Mouse (Mus musculus) lung, embryonic 15.5 days (tissue): ENCODE measurements at regions not wholly inside any gene's neighbourhood (a gene's known extent, or its start where the extent isn't known, plus 50 kb on each side); places are given as distances from the start of the nearest gene placed in this dataset.

Experiments used
- ATAC-seq: fragments of 200-750 bp; cut with Nextera tagmentation; 2 replicates; pipeline ENCODE4 v1.8.0; 2017; ENCODE audit warnings: moderate number of reproducible peaks, borderline replicate concordance; ENCODE audit not compliant: low FRiP score, low TSS enrichment; ENCODE audit errors: extremely low read depth
- H3K27ac ChIP-seq: fragments of 300-500 bp; sonication (generic); 2 replicates; pipeline ENCODE4 v1.5.1; 2015; ENCODE audit warnings: moderate library complexity, mild to moderate bottlenecking, inconsistent platforms
- H3K27me3 ChIP-seq: fragments of 300-500 bp; sonication (generic); 2 replicates; pipeline ENCODE4 v1.6.1; 2015; ENCODE audit warnings: inconsistent platforms
- H3K36me3 ChIP-seq: fragments of 300-500 bp; sonication (generic); 2 replicates; pipeline ENCODE4 v1.6.1; 2015; ENCODE audit warnings: inconsistent platforms
- H3K4me1 ChIP-seq: fragments of 300-500 bp; sonication (generic); 2 replicates; pipeline ENCODE4 v1.6.1; 2015; ENCODE audit warnings: inconsistent platforms
- H3K4me2 ChIP-seq: fragments of 300-500 bp; sonication (generic); 2 replicates; pipeline ENCODE4 v1.6.1; 2015; ENCODE audit warnings: inconsistent platforms, mild to moderate bottlenecking, moderate library complexity
- H3K4me3 ChIP-seq: fragments of 300-500 bp; sonication (generic); 2 replicates; pipeline ENCODE4 v1.5.1; 2015; ENCODE audit warnings: mild to moderate bottlenecking, inconsistent platforms
- H3K9ac ChIP-seq: fragments of 300-500 bp; sonication (generic); 2 replicates; pipeline ENCODE4 v1.6.1; 2015; ENCODE audit warnings: inconsistent platforms
- H3K9me3 ChIP-seq: fragments of 300-500 bp; sonication (generic); 2 replicates; pipeline ENCODE4 v1.6.1; 2016; ENCODE audit warnings: inconsistent platforms
- WGBS: fragments of 180-500 bp; shearing (Covaris S2); methylation state at CpG from one replicate; pipeline ENCODE4 v1.1.7; 2015; 5-methylcytosine and 5-hydroxymethylcytosine counted together

- no peaks in the 10 kb centered on the region for H3K36me3 ChIP-seq
- H3K27me3 ChIP-seq = no peaks in the 10 kb centered on the region
- WGBS = 58% methylated on average over 6 of the region's 6 CpGs
- no peak overlapping the region for H3K4me2 ChIP-seq
- H3K9me3 ChIP-seq = no peaks in the 10 kb centered on the region
- no peak overlapping the region for H3K9ac ChIP-seq
- H3K27ac ChIP-seq = no peak overlapping the region
- no peak for ATAC-seq
- H3K4me3 ChIP-seq = no peak overlapping the region
- no peaks in the 10 kb centered on the region for H3K4me1 ChIP-seq
Observed at GRCm38 (mm10) chr14:14599990-14600389, 102.1 kb upstream of the Slc4a7 start.

- no peak for ATAC-seq
- H3K9me3 ChIP-seq = no peaks in the 10 kb centered on the region
- H3K4me3 ChIP-seq = no peak overlapping the region
- no peaks in the 10 kb centered on the region for H3K36me3 ChIP-seq
- H3K27me3 ChIP-seq = no peaks in the 10 kb centered on the region
- no peaks in the 10 kb centered on the region for H3K4me1 ChIP-seq
- H3K27ac ChIP-seq = no peak overlapping the region
- no peak overlapping the region for H3K9ac ChIP-seq
- 38% methylated on average over 1 of the region's 1 CpGs for WGBS
- H3K4me2 ChIP-seq = no peak overlapping the region
Observed at GRCm38 (mm10) chr14:14603439-14603838, 98.6 kb upstream of the Slc4a7 start.

- H3K4me2 ChIP-seq = no peak overlapping the region
- H3K27ac ChIP-seq = no peak overlapping the region
- H3K9me3 ChIP-seq = no peaks in the 10 kb centered on the region
- no peak overlapping the region for H3K4me3 ChIP-seq
- no peaks in the 10 kb centered on the region for H3K27me3 ChIP-seq
- WGBS = 84% methylated on average over 3 of the region's 3 CpGs
- no peak for ATAC-seq
- H3K36me3 ChIP-seq = no peaks in the 10 kb centered on the region
- no peak overlapping the region for H3K9ac ChIP-seq
- no peaks in the 10 kb centered on the region for H3K4me1 ChIP-seq
Observed at GRCm38 (mm10) chr14:14607074-14607473, 95.0 kb upstream of the Slc4a7 start.

GRCm38 (mm10) chr14:14612245-14612644 lies 89.8 kb upstream of the Slc4a7 start:
- Histone ChIP-seq H3K27ac (no peak overlapping the region), H3K4me1 (no peaks in the 10 kb centered on the region), H3K36me3 (no peaks in the 10 kb centered on the region), H3K4me3 (no peak overlapping the region), H3K9ac (no peak overlapping the region), H3K27me3 (no peaks in the 10 kb centered on the region), H3K4me2 (no peak overlapping the region), H3K9me3 (no peaks in the 10 kb centered on the region)
- WGBS = 61% methylated on average over 3 of the region's 3 CpGs
- ATAC-seq = no peak

- Histone ChIP-seq H3K36me3 (no peaks in the 10 kb centered on the region), H3K4me2 (no peak overlapping the region), H3K4me3 (no peak overlapping the region), H3K27me3 (no peaks in the 10 kb centered on the region), H3K27ac (no peak overlapping the region), H3K9me3 (no peaks in the 10 kb centered on the region), H3K4me1 (no peaks in the 10 kb centered on the region), H3K9ac (no peak overlapping the region)
- no peak for ATAC-seq
- 83% methylated on average over 5 of the region's 5 CpGs for WGBS
Observed at GRCm38 (mm10) chr14:14620316-14620715, 81.8 kb upstream of the Slc4a7 start.

- Histone ChIP-seq H3K27ac (no peak overlapping the region), H3K4me1 (0 out of 2 replicates have a peak, but pooled peaks cover 7% of the 10 kb centered on the region), H3K9ac (no peak overlapping the region), H3K27me3 (no peaks in the 10 kb centered on the region), H3K4me2 (no peak overlapping the region), H3K9me3 (no peaks in the 10 kb centered on the region), H3K4me3 (no peak overlapping the region), H3K36me3 (no peaks in the 10 kb centered on the region)
- ATAC-seq = no peak
- 66% methylated on average over 1 of the region's 1 CpGs for WGBS
Observed at GRCm38 (mm10) chr14:14628673-14629072, 73.4 kb upstream of the Slc4a7 start.

- Histone ChIP-seq H3K9me3 (no peaks in the 10 kb centered on the region), H3K4me1 (0 out of 2 replicates have a peak, but pooled peaks cover 7% of the 10 kb centered on the region), H3K27me3 (no peaks in the 10 kb centered on the region), H3K27ac (no peak overlapping the region), H3K36me3 (no peaks in the 10 kb centered on the region), H3K4me2 (no peak overlapping the region), H3K9ac (no peak overlapping the region), H3K4me3 (no peak overlapping the region)
- no peak for ATAC-seq
- WGBS = 53% methylated on average over 6 of the region's 6 CpGs
Observed at GRCm38 (mm10) chr14:14631750-14632149, 70.3 kb upstream of the Slc4a7 start.

GRCm38 (mm10) chr14:14632471-14632870 lies 69.6 kb upstream of the Slc4a7 start:
- Histone ChIP-seq H3K9ac (no peak overlapping the region), H3K27ac (no peak overlapping the region)
- ATAC-seq = no peak

GRCm38 (mm10) chr14:14632951-14633931 lies 68.8 kb upstream of the Slc4a7 start:
- H3K27me3 ChIP-seq = no peaks in the 10 kb centered on the region
- H3K36me3 ChIP-seq = no peaks in the 10 kb centered on the region
- H3K4me1 ChIP-seq = 0 out of 2 replicates have a peak, but pooled peaks cover 7% of the 10 kb centered on the region
- H3K4me2 ChIP-seq = peak overlapping the region; percentile 52
- H3K27ac ChIP-seq = peak overlapping the region; percentile 5; the same call in 1 of the 2 replicates
- ATAC-seq = peak; percentile 55; the same call in 1 of the 2 replicates
- peak overlapping the region; percentile 3; the same call in 1 of the 2 replicates for H3K9ac ChIP-seq
- H3K9me3 ChIP-seq = no peaks in the 10 kb centered on the region
- H3K4me3 ChIP-seq = peak overlapping the region; percentile 28
- whole genome bisulfite sequencing = 3% methylated on average over 22 of the region's 22 CpGs

More at GRCm38 (mm10) chr14:14632471-14632870, 69.6 kb upstream of the Slc4a7 start:
- WGBS = under 1% methylated on average over 15 of the region's 15 CpGs
- H3K4me3 ChIP-seq = peak overlapping the region; percentile 28
- no peaks in the 10 kb centered on the region for H3K36me3 ChIP-seq
- no peaks in the 10 kb centered on the region for H3K9me3 ChIP-seq
- H3K4me2 ChIP-seq = peak overlapping the region; percentile 52
- H3K27me3 ChIP-seq = no peaks in the 10 kb centered on the region
- 0 out of 2 replicates have a peak, but pooled peaks cover 7% of the 10 kb centered on the region for H3K4me1 ChIP-seq

GRCm38 (mm10) chr14:14634021-14634420 lies 68.1 kb upstream of the Slc4a7 start:
- no peak for ATAC-seq
- H3K36me3 ChIP-seq = no peaks in the 10 kb centered on the region
- 0 out of 2 replicates have a peak, but pooled peaks cover 7% of the 10 kb centered on the region for H3K4me1 ChIP-seq
- no peak overlapping the region for H3K27ac ChIP-seq
- no peak overlapping the region; the same call in 1 of the 2 replicates for H3K4me3 ChIP-seq
- WGBS = 23% methylated on average over 2 of the region's 2 CpGs
- peak overlapping the region; percentile 52; the same call in 1 of the 2 replicates for H3K4me2 ChIP-seq
- H3K9me3 ChIP-seq = no peaks in the 10 kb centered on the region
- no peak overlapping the region for H3K9ac ChIP-seq
- H3K27me3 ChIP-seq = no peaks in the 10 kb centered on the region

GRCm38 (mm10) chr14:14639102-14640015 lies 62.7 kb upstream of the Slc4a7 start:
- H3K9me3 ChIP-seq = no peaks in the 10 kb centered on the region
- no peak for ATAC-seq
- WGBS = 62% methylated on average over 7 of the region's 7 CpGs
- H3K9ac ChIP-seq = no peak overlapping the region
- H3K27ac ChIP-seq = no peak overlapping the region
- no peaks in the 10 kb centered on the region for H3K4me1 ChIP-seq
- no peaks in the 10 kb centered on the region for H3K27me3 ChIP-seq
- H3K4me2 ChIP-seq = no peak overlapping the region
- H3K36me3 ChIP-seq = no peaks in the 10 kb centered on the region
- H3K4me3 ChIP-seq = no peak overlapping the region
